Mouse (Mus musculus): Measurements from ENCODE around the gene B3galt4. TPM values are rescaled to one million over a fixed set of nuclear protein-coding genes. Genes with fewer than 3 reads are reported as not detected.

Gene B3galt4
- total and polyA plus RNA-seq, 3 experiments = 2.2 to 2.9 TPM; not detected in 1

GRCm38 (mm10) chr17:33980181-33981035, 29.1 kb upstream of the B3galt4 start (continued):
- TF ChIP-seq UBTF (IDR thresholded peaks at IDR 0.05; ENCODE audit: borderline replicate concordance, insufficient read depth, low read depth, low read length) (no peak), ELF1 (IDR thresholded peaks at IDR 0.05; ENCODE audit: low read depth, low read length) (no peak), NELFE (IDR thresholded peaks at IDR 0.05; ENCODE audit: low read depth, low read length) (no peak), TCF12 (IDR thresholded peaks at IDR 0.05; ENCODE audit: low read depth, low read length) (no peak)

GRCm38 (mm10) chr17:33979512-33980050, 28.3 kb upstream of the B3galt4 start:
- no peak overlapping the region for H3K27ac ChIP-seq (ENCODE audit: control insufficient read depth, low read depth, low read length)

GRCm38 (mm10) chr17:33978631-33979031, 27.3 kb upstream of the B3galt4 start:
- H3K4me1 ChIP-seq (ENCODE audit: control insufficient read depth in 1 of 2, insufficient read depth in 2 of 2, low read length in 2 of 2) = no peaks in the 10 kb centered on the region
- H3K36me3 ChIP-seq (ENCODE audit: control insufficient read depth in 1 of 2, insufficient read depth in 2 of 2, low read length in 2 of 2) = no peaks in the 10 kb centered on the region
- H3K9me3 ChIP-seq (replicated peaks; ENCODE audit: insufficient read depth, low read length) = no peaks in the 10 kb centered on the region
- H3K27ac ChIP-seq (ENCODE audit: control insufficient read depth, low read depth, low read length) = no peak overlapping the region
- no peaks in the 10 kb centered on the region for H3K79me2 ChIP-seq (ENCODE audit: control insufficient read depth, insufficient read depth, low read length, poor library complexity)
- DNase-seq (ENCODE audit: low read depth, low spot score) = peak; percentile 49
- peak overlapping the region; percentile 54 for H3K9ac ChIP-seq (ENCODE audit: control insufficient read depth, low read depth, low read length, poor library complexity, severe bottlenecking)
- peak overlapping the region in 1 of 2 experiments; percentile 59; a peak in 2 of 4 replicates for H3K4me3 ChIP-seq (ENCODE audit: control insufficient read depth in 1 of 2, insufficient read depth in 1 of 2, low read depth in 2 of 2, low read length in 2 of 2)
- peaks cover under 1 to 1% of the 10 kb centered on the region in 2 experiments; a peak in 2 of 4 replicates for H3K27me3 ChIP-seq (ENCODE audit: control insufficient read depth in 1 of 2, insufficient read depth in 2 of 2, low read length in 2 of 2)
- TF ChIP-seq NELFE (IDR thresholded peaks at IDR 0.05; ENCODE audit: low read depth, low read length) = 0 out of 2 replicates have a peak, but pooled peaks have one; percentile 8
- TF ChIP-seq ZNF384 (IDR thresholded peaks at IDR 0.05; ENCODE audit: low read depth, low read length) = no peak

More at GRCm38 (mm10) chr17:33979512-33980050, 28.3 kb upstream of the B3galt4 start:
- Histone ChIP-seq H3K27me3 (ENCODE audit: control insufficient read depth in 1 of 2, insufficient read depth in 2 of 2, low read length in 2 of 2) (peaks cover 0 to 1% of the 10 kb centered on the region in 2 experiments; a peak in 1 of 4 replicates), H3K9me3 (replicated peaks; ENCODE audit: insufficient read depth, low read length) (no peaks in the 10 kb centered on the region), H3K4me3 (ENCODE audit: control insufficient read depth in 1 of 2, insufficient read depth in 1 of 2, low read depth in 2 of 2, low read length in 2 of 2) (no peak overlapping the region), H3K36me3 (ENCODE audit: control insufficient read depth in 1 of 2, insufficient read depth in 2 of 2, low read length in 2 of 2) (no peaks in the 10 kb centered on the region), H3K4me1 (ENCODE audit: control insufficient read depth in 1 of 2, insufficient read depth in 2 of 2, low read length in 2 of 2) (no peaks in the 10 kb centered on the region), H3K9ac (ENCODE audit: control insufficient read depth, low read depth, low read length, poor library complexity, severe bottlenecking) (no peak overlapping the region), H3K79me2 (ENCODE audit: control insufficient read depth, insufficient read depth, low read length, poor library complexity) (no peaks in the 10 kb centered on the region)
- TF ChIP-seq MYC (IDR thresholded peaks at IDR 0.05; ENCODE audit: low read depth, low read length) = no peak
- no peak for TF ChIP-seq MEF2A (IDR thresholded peaks at IDR 0.05; ENCODE audit: extremely low read depth, insufficient replicate concordance, low read depth, low read length, poor library complexity, severe bottlenecking)
- no peak for DNase-seq (ENCODE audit: low read depth, low spot score)
